ENCODE assay signal across 21 mouse cellular contexts in genomic region chr10:107216756-107217155, GRCm38 (mm10). TPM values are rescaled to one million over a fixed set of nuclear protein-coding genes. Genes with fewer than 3 reads are reported as not detected.
DNase-seq lines count a peak whose midpoint lies in the region; TF ChIP-seq lines count a peak whose summit lies in the region.
"Had no signal": no experiment of that assay in that cellular context is flagged by ENCODE, and none has a peak within 500 bp of the region (broad histone marks: within the 10 kb centered on the region; RNA-seq: fewer than 3 reads in every experiment).

No protein-coding gene starts in this region.

- peak; percentile 94 for DNase-seq in 3T3-L1 (ENCODE audit: low read depth, low spot score)
- peak; percentile 93 for DNase-seq in adipocyte (ENCODE audit: low spot score)
- DNase-seq in cerebellum, adult 2 months = no peak
- DNase-seq in thymus, postnatal 36 days = no peak
- DNase-seq: adrenal gland, adult 2 months; adrenal gland, adult 8-10 months; adrenal gland, postnatal 10 days; adrenal gland, postnatal 14 days; adrenal gland, postnatal 25 days; adrenal gland, postnatal 36 days; B cell, adult 2 months; cerebellum, adult 11 months; cerebellum, adult 11-12 months; cerebellum, adult 18-20 months; cerebellum, adult 8-10 months; cerebellum, adult 9-10 months had no signal

- WGBS in cerebellum, adult 2 months = 79% methylated on average over 1 of the region's 1 CpGs

- H3K27ac ChIP-seq in cerebellum, adult 2 months (ENCODE audit: insufficient read depth, low read length) = no peak overlapping the region

- TF ChIP-seq CTCF in cerebellum, adult 2 months (IDR thresholded peaks at IDR 0.05; ENCODE audit: borderline replicate concordance, insufficient read depth, low read depth, low read length) = no peak

- no peak overlapping the region for H3K4me3 ChIP-seq in cerebellum, adult 2 months (replicated peaks; ENCODE audit: insufficient read depth, low read depth, low read length)

- no peak for TF ChIP-seq POLR2A in cerebellum, adult 2 months (IDR thresholded peaks at IDR 0.05; ENCODE audit: borderline replicate concordance, insufficient read depth, low read length)

- H3K4me1 ChIP-seq in cerebellum, adult 2 months (ENCODE audit: control insufficient read depth, insufficient read depth, low read length) = no peaks in the 10 kb centered on the region

- no peaks in the 10 kb centered on the region for H3K27me3 ChIP-seq in cerebellum, adult 2 months (ENCODE audit: control insufficient read depth, insufficient read depth, low read length)
- H3K27me3 ChIP-seq: CH12.LX, Patski had no signal

RNA-seq across cellular contexts. Expression of gene Lin7a, which starts 54.7 kb away (rescaled TPM):
- polyA plus RNA-seq in cerebellum, adult 2 months (2012; rRNA removed) = 49.4 and 60.7 TPM in 2 replicates
- polyA plus RNA-seq: activated CD4-positive, CD25-positive, alpha-beta regulatory T cell, adult 4 months; CD4-positive, CD25-positive, alpha-beta regulatory T cell, adult 4 months; G1E had no signal

Comparison
In these comparisons a context has a peak if more than half of its experiments do, and no peak if none do; other contexts are left out.
1. DNase-seq: peak in 3T3-L1 (single experiment) and adipocyte (single experiment); none in cerebellum, adult 2 months (0 of 2) and thymus, postnatal 36 days (0 of 2).